ENCODE assay signal across 8 mouse cellular contexts in genomic region chr3:123234191-123234836, GRCm38 (mm10). TPM values are rescaled to one million over a fixed set of nuclear protein-coding genes. Genes with fewer than 3 reads are reported as not detected.
DNase-seq lines count a peak whose midpoint lies in the region; ATAC-seq lines count a peak whose summit lies in the region.

No protein-coding gene starts in this region.

- H3K36me3 ChIP-seq in neural tube, embryonic 13.5 days = no peaks in the 10 kb centered on the region

- H3K27ac ChIP-seq in neural tube, embryonic 13.5 days (replicated peaks) = no peak overlapping the region

- H3K4me1 ChIP-seq in neural tube, embryonic 13.5 days (replicated peaks) = peaks cover 16% of the 10 kb centered on the region

- ATAC-seq in neural tube, embryonic 13.5 days (ENCODE audit: low read depth) = peak; percentile 47; the same call in 1 of the 2 replicates
- ATAC-seq in activated CD4-positive, CD25-positive, alpha-beta regulatory T cell, adult 4 months = no peak

- H3K27me3 ChIP-seq in neural tube, embryonic 13.5 days = peaks cover 22% of the 10 kb centered on the region

- H3K9me3 ChIP-seq in neural tube, embryonic 13.5 days = no peaks in the 10 kb centered on the region

- DNase-seq in neural tube, embryonic 10.5 days (ENCODE audit: extremely low spot score, low spot score) = no peak
- DNase-seq in T-cell, adult 2 months (ENCODE audit: low spot score) = peak; percentile 5
- DNase-seq in fibroblast of lung, adult 2 months (ENCODE audit: low read depth) = peak; percentile 57
- peak; percentile 13 for DNase-seq in kidney, adult 11 months
- DNase-seq in left cerebral cortex, postnatal 14 days (ENCODE audit: low spot score in 2 of 2) = peak; percentile 55 to 66
- peak; percentile 67 for DNase-seq in retina, embryonic 14.5 days (ENCODE audit: low spot score)

- H3K4me2 ChIP-seq in neural tube, embryonic 13.5 days = no peak overlapping the region

- H3K4me3 ChIP-seq in neural tube, embryonic 13.5 days = no peak overlapping the region

- 53% methylated on average over 16 of the region's 16 CpGs for WGBS in neural tube, embryonic 13.5 days

- no peak overlapping the region for H3K9ac ChIP-seq in neural tube, embryonic 13.5 days

- intact Hi-C loops in left cerebral cortex, postnatal 14 days (cut with DNase I) = loop anchor here (1.0 to 10.0 kb wide), 3 partner anchors 88 to 260 kb away; no protein-coding TSS in a partner anchor

RNA-seq across cellular contexts. Expression of gene Synpo2, which starts 1.6 kb away (rescaled TPM):
- 2.0 and 2.7 TPM in 2 replicates for polyA plus RNA-seq in neural tube, embryonic 13.5 days (2015; fragmentation: Nextera tagmentation; extraction: Ambion mirVana)
- 1 to 10 TPM; 1.8 to 3.0 TPM for total RNA-seq in left cerebral cortex, postnatal 14 days (2021)
- polyA plus RNA-seq in activated CD4-positive, CD25-positive, alpha-beta regulatory T cell, adult 4 months (2017; shearing (Covaris generic)) = under 1 TPM in 1 of 2 experiments, not detected in 1; 0.13 TPM

RNA-seq across cellular contexts. Expression of gene Sec24d, which starts 32.9 kb away (rescaled TPM):
- polyA plus RNA-seq in neural tube, embryonic 13.5 days (2015; fragmentation: Nextera tagmentation; extraction: Ambion mirVana) = 20.1 and 21.9 TPM in 2 replicates
- 10 to 100 TPM; 12.6 to 16.4 TPM for total RNA-seq in left cerebral cortex, postnatal 14 days (2021)
- polyA plus RNA-seq in activated CD4-positive, CD25-positive, alpha-beta regulatory T cell, adult 4 months (2017; shearing (Covaris generic)) = 10 to 100 TPM; 12.8 to 19.5 TPM
